Mouse (Mus musculus) liver, embryonic 14.5 days (tissue): ENCODE results near the gene Ssbp3. TPM values are rescaled to one million over a fixed set of nuclear protein-coding genes. Genes with fewer than 3 reads are reported as not detected.

Source experiments
- ATAC-seq: fragments of 200-750 bp; cut with Nextera tagmentation; 2 replicates; pipeline ENCODE4 v1.8.0; 2017; ENCODE audit warnings: moderate number of reproducible peaks, mild to moderate bottlenecking, moderate library complexity; ENCODE audit not compliant: insufficient read depth
- DNase-seq, 3 experiments: peaks; one replicate each; pipeline ENCODE4 v3.0.0-alpha.2; 2012 to 2013; ENCODE audit warnings: low read depth in 3 of 3, low spot score in 3 of 3
- H3K27ac ChIP-seq: fragments of 300-500 bp; sonication (generic); 2 replicates; pipeline ENCODE4 v1.5.1; 2014; ENCODE audit warnings: moderate library complexity, mild to moderate bottlenecking, control low read depth, inconsistent platforms
- H3K27me3 ChIP-seq: fragments of 300-500 bp; sonication (generic); 2 replicates; pipeline ENCODE4 v1.6.1; 2014; ENCODE audit warnings: mild to moderate bottlenecking, low read length, moderate library complexity; ENCODE audit not compliant: control insufficient read depth, insufficient read depth
- H3K36me3 ChIP-seq: fragments of 300-500 bp; sonication (generic); replicated peaks from 2 replicates; pipeline ENCODE4 v1.6.1; 2014; ENCODE audit warnings: low read depth; ENCODE audit not compliant: control insufficient read depth, insufficient read depth
- H3K4me1 ChIP-seq, 2 experiments: fragments of 200-500 bp in 1 of 2; fragments of 300-500 bp in 1 of 2; sonication (generic) in 1 of 2; replicated peaks; 2 replicates each; pipeline ENCODE4 v1.6.1; 2012 to 2014; ENCODE audit warnings: antibody characterized with exemption in 1 of 2, inconsistent platforms in 1 of 2, low read length in 1 of 2; ENCODE audit not compliant: control insufficient read depth in 2 of 2, insufficient read depth in 2 of 2
- H3K4me2 ChIP-seq: fragments of 300-500 bp; sonication (generic); 2 replicates; pipeline ENCODE4 v1.6.1; 2014; ENCODE audit warnings: low read depth, mild to moderate bottlenecking, control low read depth, moderate library complexity
- H3K4me3 ChIP-seq, 2 experiments: fragments of 200-500 bp in 1 of 2; fragments of 300-500 bp in 1 of 2; sonication (generic) in 1 of 2; 2 replicates each; pipeline ENCODE4 v1.5.1; 2012 to 2014; ENCODE audit warnings: low read depth in 2 of 2, low read length in 2 of 2, mild to moderate bottlenecking in 2 of 2, control low read depth in 1 of 2, inconsistent platforms in 1 of 2, moderate library complexity in 1 of 2; ENCODE audit not compliant: insufficient read depth in 1 of 2
- H3K9ac ChIP-seq: fragments of 300-500 bp; sonication (generic); replicated peaks from 2 replicates; pipeline ENCODE4 v1.6.1; 2014; ENCODE audit warnings: mild to moderate bottlenecking, control low read depth, moderate library complexity
- H3K9me3 ChIP-seq: fragments of 300-500 bp; sonication (generic); 2 replicates; pipeline ENCODE4 v1.6.1; 2016; ENCODE audit warnings: low read length, mixed read lengths; ENCODE audit not compliant: control insufficient read depth
- CTCF ChIP-seq: IDR thresholded peaks from 2 replicates; pipeline ENCODE4 v1.5.1; 2016; ENCODE audit warnings: antibody characterized with exemption, low read depth, control low read depth
- EP300 ChIP-seq: IDR thresholded peaks from 2 replicates; pipeline ENCODE4 v1.6.1; 2016; ENCODE audit warnings: antibody characterized with exemption, low read depth
- WGBS: fragments of 180-500 bp; shearing (Covaris S2); extraction: QIAGEN DNeasy Blood & Tissue Kit; methylation state at CpG from one replicate; pipeline ENCODE4 v1.1.7; 2014; ENCODE audit not compliant: insufficient replicate concordance; 5-methylcytosine and 5-hydroxymethylcytosine counted together
- polyA plus RNA-seq, 2 experiments: library from polyadenylated mRNA; depleted of rRNA in 1 of 2; stranded (reverse) in 1 of 2; unstranded in 1 of 2; fragments of >200 nt; fragmentation: Nextera tagmentation in 1 of 2; extraction: Ambion mirVana in 1 of 2; gene quantifications; 2 replicates each; pipeline versions ENCODE4 v1.2.1 to v1.2.3; 2012 to 2014

The Ssbp3 gene
- polyA plus RNA-seq, 2 experiments = 33.0 to 52.1 TPM

- DNase-seq (no peak), ATAC-seq (no peak)
- Histone ChIP-seq H3K4me3 (no peak overlapping the region), H3K27me3 (no peaks in the 10 kb centered on the region), H3K9ac (no peak overlapping the region), H3K36me3 (no peaks in the 10 kb centered on the region; the same call in 1 of the 2 replicates), H3K4me1 (peaks cover 3 to 26% of the 10 kb centered on the region in 2 experiments; a peak in 3 of 4 replicates), H3K9me3 (no peaks in the 10 kb centered on the region), H3K4me2 (no peak overlapping the region), H3K27ac (no peak overlapping the region)
- TF ChIP-seq EP300 = no peak
- TF ChIP-seq CTCF = no peak
- WGBS = 77% methylated on average over 1 of the region's 1 CpGs
Measured at GRCm38 (mm10) chr4:106961321-106961720, 50.8 kb downstream of the Ssbp3 start.

DNA sequence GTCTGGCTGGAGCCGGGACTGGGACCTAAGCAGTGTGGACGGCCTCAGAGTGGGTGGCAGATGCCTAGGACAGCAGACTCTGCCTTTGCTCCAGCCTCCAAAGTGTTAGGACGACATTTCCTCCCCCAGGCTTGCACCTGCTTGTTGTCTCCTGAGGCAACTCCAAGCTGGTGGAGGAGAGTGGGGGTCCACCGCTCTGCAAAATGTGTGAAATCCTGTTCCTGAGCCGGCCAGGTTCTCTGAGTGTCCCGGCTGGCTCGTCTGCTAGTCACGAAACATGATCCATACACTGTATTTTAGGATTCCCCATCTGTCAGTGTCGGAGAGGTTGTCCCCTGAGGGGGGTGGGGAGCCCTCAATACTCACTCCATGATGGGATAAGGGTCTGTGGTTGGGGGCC lies 53.9 kb downstream of the Ssbp3 start:
- no peak for DNase-seq
- TF ChIP-seq EP300 (no peak), CTCF (no peak)
- ATAC-seq = no peak
- Histone ChIP-seq H3K9ac (no peak overlapping the region), H3K36me3 (no peaks in the 10 kb centered on the region; the same call in 1 of the 2 replicates), H3K9me3 (no peaks in the 10 kb centered on the region), H3K4me1 (peaks cover 0 to 2% of the 10 kb centered on the region in 2 experiments; a peak in 3 of 4 replicates), H3K27ac (no peak overlapping the region), H3K27me3 (no peaks in the 10 kb centered on the region), H3K4me3 (no peak overlapping the region), H3K4me2 (no peak overlapping the region)
- WGBS = 86% methylated on average over 9 of the region's 9 CpGs

DNA sequence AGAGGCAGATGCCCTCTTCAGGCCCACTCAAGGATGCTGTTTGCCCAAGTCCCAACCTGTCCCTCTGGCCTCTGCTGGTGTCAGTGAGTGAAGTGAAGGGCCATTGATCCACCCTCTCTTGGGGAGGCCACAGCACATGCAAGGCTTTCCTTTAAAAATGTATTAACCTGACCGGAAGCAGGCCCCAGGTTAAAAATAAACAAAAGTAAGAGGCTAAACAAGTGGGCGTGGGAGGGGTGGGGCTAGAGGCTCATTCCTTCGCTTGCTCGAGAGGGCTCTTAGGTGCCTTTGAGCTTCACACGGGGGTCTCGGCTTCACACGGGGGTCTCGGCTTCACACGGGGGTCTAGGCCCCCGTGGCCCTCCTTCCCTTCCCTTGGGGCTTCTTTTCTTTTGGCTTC lies 54.5 kb downstream of the Ssbp3 start:
- Histone ChIP-seq H3K27me3 (no peaks in the 10 kb centered on the region), H3K9me3 (no peaks in the 10 kb centered on the region), H3K4me2 (no peak overlapping the region), H3K27ac (no peak overlapping the region), H3K36me3 (no peaks in the 10 kb centered on the region; the same call in 1 of the 2 replicates), H3K9ac (no peak overlapping the region), H3K4me1 (peaks cover 0 to 2% of the 10 kb centered on the region in 2 experiments; a peak in 3 of 4 replicates), H3K4me3 (no peak overlapping the region)
- no peak for ATAC-seq
- TF ChIP-seq CTCF (no peak), EP300 (no peak)
- WGBS = 83% methylated on average over 10 of the region's 10 CpGs
- no peak for DNase-seq

DNA sequence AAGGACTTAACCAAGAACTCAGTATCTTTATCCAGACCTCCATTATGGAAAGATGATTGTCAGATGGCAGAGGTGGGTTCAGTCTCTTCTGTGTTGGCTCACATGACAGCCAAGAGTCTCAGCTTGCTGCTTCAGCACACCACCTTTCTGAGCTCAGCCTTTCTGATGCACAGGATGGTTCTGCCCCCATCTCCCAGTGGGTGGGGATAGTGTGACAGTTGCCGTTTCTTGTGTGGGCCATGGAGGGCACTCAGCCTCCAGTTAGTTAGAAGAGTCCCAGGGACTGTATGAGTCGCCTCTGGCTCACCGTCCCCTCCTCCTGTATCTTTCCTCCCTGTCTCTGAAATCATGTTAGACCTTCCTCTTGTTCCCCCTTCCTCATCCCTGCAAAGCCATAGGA lies 55.9 kb downstream of the Ssbp3 start:
- H3K4me3 ChIP-seq = no peak overlapping the region
- no peak overlapping the region for H3K9ac ChIP-seq
- no peaks in the 10 kb centered on the region for H3K27me3 ChIP-seq
- ATAC-seq (no peak), DNase-seq (no peak)
- TF ChIP-seq CTCF = no peak
- TF ChIP-seq EP300 = no peak
- peaks cover 0 to 3% of the 10 kb centered on the region in 2 experiments; a peak in 2 of 4 replicates for H3K4me1 ChIP-seq
- no peak overlapping the region for H3K4me2 ChIP-seq
- no peaks in the 10 kb centered on the region for H3K9me3 ChIP-seq
- no peaks in the 10 kb centered on the region; the same call in 1 of the 2 replicates for H3K36me3 ChIP-seq
- WGBS = 73% methylated on average over 3 of the region's 3 CpGs
- no peak overlapping the region for H3K27ac ChIP-seq

- H3K4me3 ChIP-seq = no peak overlapping the region
Measured at GRCm38 (mm10) chr4:106968910-106969309, 58.4 kb downstream of the Ssbp3 start.

More at GRCm38 (mm10) chr4:106968910-106969309, 58.4 kb downstream of the Ssbp3 start:
- ATAC-seq = no peak
- H3K27me3 ChIP-seq = no peaks in the 10 kb centered on the region
- no peak overlapping the region for H3K27ac ChIP-seq
- WGBS = 70% methylated on average over 8 of the region's 8 CpGs
- no peak overlapping the region for H3K9ac ChIP-seq
- TF ChIP-seq EP300 (no peak), CTCF (no peak)
- peaks cover 0 to 3% of the 10 kb centered on the region in 2 experiments; a peak in 1 of 4 replicates for H3K4me1 ChIP-seq
- no peaks in the 10 kb centered on the region for H3K9me3 ChIP-seq
- H3K36me3 ChIP-seq = no peaks in the 10 kb centered on the region; the same call in 1 of the 2 replicates
- H3K4me2 ChIP-seq = no peak overlapping the region
- DNase-seq = no peak
